Mouse (Mus musculus): ENCODE measurements around the gene Tmem219.

DNA sequence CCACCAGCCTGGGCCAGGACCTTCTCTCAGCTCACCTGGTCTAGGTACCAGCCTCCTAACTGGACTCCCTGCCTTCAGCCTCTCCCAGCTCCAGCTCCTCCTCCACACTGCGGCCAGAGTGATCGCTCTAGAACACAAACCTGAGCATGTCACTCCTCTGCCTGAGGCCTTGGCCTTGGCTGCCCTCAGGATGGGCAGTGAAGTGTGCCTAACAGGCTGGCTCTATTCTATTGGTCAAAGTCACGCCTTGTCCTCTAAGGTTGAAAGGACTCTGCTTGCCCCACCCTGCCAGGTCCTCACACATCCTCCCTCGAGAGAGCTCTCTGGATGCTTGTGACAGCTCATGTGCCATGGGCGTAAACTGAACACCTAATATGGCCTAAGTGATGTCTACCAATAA lies 69.3 kb downstream of the Tmem219 start:
- TF ChIP-seq CTCF (IDR thresholded peaks at IDR 0.05; ENCODE audit: insufficient read depth, low read length) (no peak), POLR2A (IDR thresholded peaks at IDR 0.05; ENCODE audit: borderline replicate concordance, extremely low read depth, low read depth, low read length) (no peak)
